Mouse (Mus musculus) heart, embryonic 11.5 days (tissue): Measurements from ENCODE around the gene Slfn3. TPM values are rescaled to one million over a fixed set of nuclear protein-coding genes. Genes with fewer than 3 reads are reported as not detected.
"Not testable (repeated sequence)": the region's sequence is repeated elsewhere in the genome, so short reads cannot be mapped to it uniquely, and the experiment has no call there.

Experiments used
- ATAC-seq: fragments of 200-750 bp; cut with Nextera tagmentation; replicated peaks from 2 replicates; pipeline ENCODE4 v1.8.0; 2017; ENCODE audit warnings: moderate library complexity; ENCODE audit not compliant: insufficient number of reproducible peaks, low FRiP score, low TSS enrichment
- H3K27ac ChIP-seq: fragments of 300-500 bp; sonication (generic); 2 replicates; pipeline ENCODE4 v1.5.1; 2014; ENCODE audit warnings: mild to moderate bottlenecking, low read depth, low read length
- H3K27me3 ChIP-seq: fragments of 300-500 bp; sonication (generic); 2 replicates; pipeline ENCODE4 v1.6.1; 2014; ENCODE audit warnings: mild to moderate bottlenecking, low read length, mixed read lengths; ENCODE audit not compliant: control insufficient read depth, insufficient read depth
- H3K36me3 ChIP-seq: fragments of 300-500 bp; sonication (generic); 2 replicates; pipeline ENCODE4 v1.6.1; 2014; ENCODE audit warnings: mild to moderate bottlenecking, low read length, moderate library complexity, mixed read lengths; ENCODE audit not compliant: control insufficient read depth, insufficient read depth
- H3K4me1 ChIP-seq: fragments of 300-500 bp; sonication (generic); 2 replicates; pipeline ENCODE4 v1.6.1; 2014; ENCODE audit warnings: low read length; ENCODE audit not compliant: control insufficient read depth, insufficient read depth
- H3K4me2 ChIP-seq: fragments of 300-500 bp; sonication (generic); 2 replicates; pipeline ENCODE4 v1.6.1; 2014; ENCODE audit warnings: mild to moderate bottlenecking, moderate library complexity
- H3K4me3 ChIP-seq: fragments of 300-500 bp; sonication (generic); 2 replicates; pipeline ENCODE4 v1.5.1; 2014; ENCODE audit warnings: low read depth, low read length
- H3K9ac ChIP-seq: fragments of 300-500 bp; sonication (generic); 2 replicates; pipeline ENCODE4 v1.6.1; 2014; ENCODE audit warnings: mild to moderate bottlenecking, low read depth, low read length, moderate library complexity
- H3K9me3 ChIP-seq: fragments of 300-500 bp; sonication (generic); replicated peaks from 2 replicates; pipeline ENCODE4 v1.6.1; 2016; ENCODE audit warnings: low read length; ENCODE audit not compliant: control insufficient read depth
- WGBS: fragments of 180-500 bp; shearing (Covaris S2); extraction: QIAGEN DNeasy Blood & Tissue Kit; methylation state at CpG from one replicate; pipeline ENCODE4 v1.1.7; 2014; ENCODE audit not compliant: insufficient replicate concordance; 5-methylcytosine and 5-hydroxymethylcytosine counted together
- polyA plus RNA-seq: library from polyadenylated mRNA; unstranded; fragments of >200 nt; fragmentation: Nextera tagmentation; extraction: Ambion mirVana; gene quantifications from 2 replicates; pipeline ENCODE4 v1.2.1, GENCODE M21; 2014

Gene Slfn3
- 1.4 and 1.5 TPM in 2 replicates for polyA plus RNA-seq

- Histone ChIP-seq H3K27ac (no peak within 1 kb of the TSS), H3K4me1 (no peaks in the 10 kb centered on the region), H3K9me3 (no peaks in the 10 kb centered on the region), H3K4me2 (peak within 1 kb of the TSS; percentile 25), H3K27me3 (no peaks in the 10 kb centered on the region), H3K36me3 (no peaks in the 10 kb centered on the region), H3K4me3 (no peak within 1 kb of the TSS), H3K9ac (no peak within 1 kb of the TSS; the same call in 1 of the 2 replicates)
- no peak for ATAC-seq
- WGBS: 72% methylated on average over 12 of the region's 12 CpGs
Observed at GRCm38 (mm10) chr11:83191134-83191893, at the start of gene Slfn3. Gene Slfn3 (plus strand): TSS chr11:83191330.

DNA sequence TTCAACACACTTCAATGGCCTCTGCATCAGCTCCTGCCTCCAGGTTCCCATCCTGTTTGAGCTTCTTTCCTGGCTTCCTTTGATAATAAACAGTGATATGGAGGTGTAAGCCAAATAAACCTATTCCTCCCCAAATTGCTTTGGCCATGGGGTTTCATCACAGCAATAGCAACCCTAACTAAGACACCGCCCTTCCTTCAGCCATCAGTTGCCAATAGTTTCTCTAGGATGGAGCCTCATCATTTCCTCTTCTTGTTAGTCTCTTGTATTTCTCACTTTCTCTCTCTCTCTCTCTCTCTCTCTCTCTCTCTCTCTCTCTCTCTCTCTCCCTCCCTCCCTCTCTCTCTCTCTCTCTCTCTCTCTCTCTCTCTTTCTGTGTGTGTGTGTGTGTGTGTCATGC is 42.2 kb upstream of the Slfn3 start:
- H3K4me3 ChIP-seq, H3K9me3 ChIP-seq, H3K9ac ChIP-seq, ATAC-seq, H3K27me3 ChIP-seq, H3K4me1 ChIP-seq, H3K36me3 ChIP-seq, H3K4me2 ChIP-seq, H3K27ac ChIP-seq: not testable (repeated sequence)
- no CpG with 5 or more reads among the region's 1 CpGs for WGBS

GRCm38 (mm10) chr11:83174948-83175539 is 16.1 kb upstream of the Slfn3 start, which contains the start of gene Slfn4:
Gene Slfn4 (plus strand): TSS chr11:83175186.
- H3K4me1 ChIP-seq: no peaks in the 10 kb centered on the region
- no peak within 1 kb of the TSS for H3K9ac ChIP-seq
- 77% methylated on average over 12 of the region's 12 CpGs for WGBS
- H3K9me3 ChIP-seq: no peaks in the 10 kb centered on the region
- no peak within 1 kb of the TSS for H3K27ac ChIP-seq
- H3K4me2 ChIP-seq: no peak within 1 kb of the TSS
- H3K36me3 ChIP-seq: no peaks in the 10 kb centered on the region
- H3K27me3 ChIP-seq: no peaks in the 10 kb centered on the region
- H3K4me3 ChIP-seq: no peak within 1 kb of the TSS
- no peak for ATAC-seq

DNA sequence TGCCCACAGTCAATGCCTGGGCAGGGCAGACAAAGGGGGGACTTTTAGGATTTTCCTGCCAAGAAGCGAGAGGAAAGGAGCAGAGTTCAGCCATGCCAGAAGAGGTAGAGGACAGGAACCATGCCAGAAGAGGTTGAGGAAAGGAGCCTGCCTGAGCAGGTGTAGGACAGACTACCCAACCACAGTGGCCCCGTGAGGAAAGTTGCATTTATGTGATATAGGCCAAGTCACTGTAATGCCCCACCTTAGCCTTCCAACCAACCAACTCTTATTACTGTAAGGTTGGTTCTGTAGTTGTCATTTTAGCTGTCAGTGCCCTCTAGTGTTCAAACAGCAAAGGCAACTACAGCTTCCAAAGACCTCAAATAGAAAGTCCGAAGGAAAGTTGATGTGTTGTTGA is 871 bp downstream of the Slfn3 start:
- H3K4me1 ChIP-seq: no peaks in the 10 kb centered on the region
- 51% methylated on average over 3 of the region's 3 CpGs for WGBS
- ATAC-seq: no peak
- H3K27ac ChIP-seq: no peak overlapping the region
- no peak overlapping the region for H3K4me3 ChIP-seq
- no peak overlapping the region for H3K4me2 ChIP-seq
- no peaks in the 10 kb centered on the region for H3K9me3 ChIP-seq
- no peak overlapping the region for H3K9ac ChIP-seq
- H3K27me3 ChIP-seq: no peaks in the 10 kb centered on the region
- no peaks in the 10 kb centered on the region for H3K36me3 ChIP-seq

DNA sequence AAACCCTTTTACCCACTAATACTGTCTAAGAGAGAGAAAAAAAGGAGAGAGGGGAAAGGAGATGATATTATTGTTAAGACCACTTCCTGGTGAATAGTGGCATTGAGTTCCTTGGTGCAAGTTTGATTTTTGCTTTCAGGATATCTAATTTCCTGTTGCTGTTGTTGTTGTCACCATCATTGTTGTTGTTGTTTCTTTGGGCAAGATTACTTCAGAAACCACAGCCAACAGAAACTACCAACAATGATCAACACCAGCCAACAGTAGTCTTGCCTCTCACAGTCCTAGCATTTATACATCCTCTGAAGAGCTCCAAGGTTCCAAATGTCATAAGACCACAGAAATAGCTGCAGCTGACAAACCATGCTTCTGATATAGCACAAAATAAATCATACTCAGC is 13.9 kb downstream of the Slfn3 start:
- Histone ChIP-seq H3K9ac (no peak overlapping the region), H3K27ac (no peak overlapping the region), H3K36me3 (no peaks in the 10 kb centered on the region), H3K4me3 (no peak overlapping the region), H3K9me3 (no peaks in the 10 kb centered on the region), H3K4me2 (no peak overlapping the region), H3K27me3 (no peaks in the 10 kb centered on the region), H3K4me1 (no peaks in the 10 kb centered on the region)
- ATAC-seq: no peak

DNA sequence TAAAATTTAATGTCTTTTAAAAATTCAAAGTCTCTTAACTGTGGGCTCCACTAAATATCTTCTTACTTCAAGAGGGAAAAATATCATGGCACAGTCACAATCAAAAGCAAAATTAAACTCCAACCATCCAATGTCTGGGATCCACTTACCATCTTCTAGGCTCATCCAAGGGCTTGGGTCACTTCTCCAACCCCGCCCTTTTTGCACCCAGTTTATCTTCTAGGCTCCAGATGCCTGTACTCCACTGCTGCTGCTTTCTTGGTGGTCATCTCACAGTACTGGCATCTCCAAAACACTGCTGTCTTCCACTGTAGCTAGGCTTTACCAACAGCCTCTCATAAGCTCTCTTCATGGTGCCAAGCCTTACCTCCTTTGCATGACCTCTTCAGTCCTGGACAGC is 25.0 kb downstream of the Slfn3 start:
- Histone ChIP-seq H3K27me3 (no peaks in the 10 kb centered on the region), H3K27ac (no peak overlapping the region), H3K4me3 (no peak overlapping the region), H3K4me1 (no peaks in the 10 kb centered on the region), H3K9ac (no peak overlapping the region), H3K4me2 (no peak overlapping the region), H3K9me3 (no peaks in the 10 kb centered on the region), H3K36me3 (no peaks in the 10 kb centered on the region)
- ATAC-seq: no peak
- 62% methylated on average over 1 of the region's 1 CpGs for WGBS

DNA sequence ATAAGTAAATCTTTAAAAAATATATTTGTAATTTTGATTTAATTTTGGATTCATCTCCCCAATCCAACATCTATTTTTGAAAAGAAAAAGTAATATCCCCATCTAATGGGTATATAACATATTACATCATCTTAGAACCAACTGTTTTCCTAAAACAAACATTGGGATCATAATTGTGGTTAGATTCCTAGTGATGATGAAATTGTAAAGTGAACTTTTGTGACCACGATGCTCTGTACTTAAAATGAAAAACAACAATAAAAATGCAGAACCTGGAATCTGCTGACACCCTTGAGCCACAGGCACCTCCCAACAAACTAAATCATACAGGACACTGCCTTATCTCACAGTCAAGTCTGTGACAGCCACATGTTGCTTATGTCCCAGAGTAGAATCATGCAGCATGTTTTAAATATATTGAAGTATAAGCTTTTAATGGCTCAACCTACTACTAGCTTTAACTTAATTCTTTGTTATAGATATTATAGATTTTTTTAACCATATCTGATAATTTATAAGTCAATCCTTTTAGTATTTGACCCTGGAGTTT is 30.3 kb downstream of the Slfn3 start:
- no peaks in the 10 kb centered on the region for H3K27me3 ChIP-seq
- no peaks in the 10 kb centered on the region for H3K4me1 ChIP-seq
- ATAC-seq: no peak
- no peak overlapping the region for H3K4me2 ChIP-seq
- no peak overlapping the region for H3K4me3 ChIP-seq
- H3K36me3 ChIP-seq: no peaks in the 10 kb centered on the region
- 74% methylated on average over 1 of the region's 1 CpGs for WGBS
- no peak overlapping the region for H3K9ac ChIP-seq
- no peak overlapping the region for H3K27ac ChIP-seq
- H3K9me3 ChIP-seq: no peaks in the 10 kb centered on the region

- Histone ChIP-seq H3K9me3 (no peaks in the 10 kb centered on the region), H3K27me3 (no peaks in the 10 kb centered on the region), H3K36me3 (no peaks in the 10 kb centered on the region), H3K9ac (no peak overlapping the region), H3K27ac (no peak overlapping the region), H3K4me2 (no peak overlapping the region), H3K4me1 (no peaks in the 10 kb centered on the region), H3K4me3 (no peak overlapping the region)
- no peak for ATAC-seq
- 77% methylated on average over 7 of the region's 7 CpGs for WGBS
Observed at GRCm38 (mm10) chr11:83223367-83223766, 32.2 kb downstream of the Slfn3 start.
